Mouse (Mus musculus): ENCODE data around the gene Tbx3. TPM values are rescaled to one million over a fixed set of nuclear protein-coding genes. Genes with fewer than 3 reads are reported as not detected.

Gene Tbx3
- total RNA-seq, 2 experiments from 2014 or later = 3.5 to 3.6 TPM

DNA sequence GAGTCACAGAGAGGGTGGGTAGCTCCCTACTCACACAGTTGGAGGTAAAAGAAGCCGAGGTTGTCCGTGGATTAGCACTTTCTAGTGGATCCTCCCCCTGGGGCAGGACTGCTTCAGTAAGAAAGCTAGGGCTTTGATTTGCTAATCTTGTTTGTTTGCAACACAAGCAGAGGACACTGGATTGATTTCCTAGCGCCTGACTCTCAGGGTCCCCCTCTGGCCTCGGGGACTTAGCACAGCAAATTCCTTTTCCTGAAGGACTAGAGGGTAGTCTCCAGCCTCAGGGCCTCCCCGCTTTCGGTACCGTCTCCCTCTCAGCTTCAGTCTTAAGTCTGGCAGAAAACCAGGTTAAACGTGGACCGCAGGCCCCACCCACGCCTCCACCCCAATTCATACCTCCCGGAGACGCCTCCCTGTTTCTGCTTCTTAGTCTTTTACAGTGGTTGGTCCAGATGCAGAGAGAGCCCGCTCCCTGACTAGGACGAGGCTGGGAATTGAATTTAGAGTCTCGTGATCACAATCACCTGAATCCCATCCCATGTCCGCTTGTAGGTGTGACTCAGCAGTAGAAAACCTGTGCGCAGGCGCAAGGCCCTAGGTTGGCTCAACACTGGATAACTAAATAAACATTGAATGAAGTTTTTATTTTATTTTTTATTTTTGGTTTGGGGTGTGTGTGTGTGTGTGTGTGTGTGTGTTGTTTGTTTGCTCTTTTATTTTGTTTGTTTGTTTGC is 39.5 kb downstream of the Tbx3 start:
- no peak for DNase-seq (ENCODE audit: low spot score in 2 of 2)
- Histone ChIP-seq H3K4me3 (no peak overlapping the region), H3K27ac (no peak overlapping the region)
- no peak for TF ChIP-seq CTCF (conservative IDR thresholded peaks at IDR 0.05)

DNA sequence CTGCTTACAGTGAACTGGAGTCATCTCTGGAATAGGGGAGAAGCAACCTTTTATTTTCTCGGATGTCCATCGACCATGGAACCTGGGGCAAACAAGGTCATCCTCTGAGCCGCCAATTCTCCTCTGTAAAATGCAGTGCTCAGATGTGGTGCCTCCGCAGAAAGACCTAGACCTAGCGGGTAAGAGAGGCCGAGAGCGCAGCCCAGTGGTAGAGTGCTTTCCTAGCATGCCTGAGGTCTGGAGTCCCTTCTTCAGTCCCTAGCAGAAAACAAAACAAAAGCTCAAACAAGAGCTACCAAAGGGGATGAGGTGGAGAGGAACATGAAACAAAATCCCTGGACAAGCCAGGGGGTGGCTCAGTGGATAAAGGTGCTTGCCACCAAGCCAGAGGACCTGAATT is 40.3 kb downstream of the Tbx3 start:
- no peak overlapping the region for H3K4me3 ChIP-seq

DNA sequence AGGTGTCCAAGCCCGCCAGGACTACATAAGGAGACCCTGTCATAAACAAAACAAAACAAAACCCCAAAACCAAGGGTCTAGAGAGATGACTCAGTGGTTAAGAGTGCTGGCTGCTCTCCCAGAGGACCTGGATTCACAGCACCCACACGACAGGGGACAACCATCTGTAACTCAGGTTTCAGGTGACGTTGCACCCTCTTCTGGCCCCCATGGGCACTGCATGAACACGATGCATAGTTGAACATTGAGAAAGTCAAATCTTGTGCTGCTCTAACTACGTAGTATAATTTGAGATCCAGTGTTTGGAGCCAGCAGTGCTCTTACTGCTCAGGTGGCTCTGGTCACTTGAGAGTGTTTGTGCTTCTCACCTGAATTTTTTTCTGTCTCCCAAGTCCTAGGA is 41.2 kb downstream of the Tbx3 start:
- Histone ChIP-seq H3K4me3 (no peak overlapping the region), H3K27ac (no peak overlapping the region)
- TF ChIP-seq CTCF (conservative IDR thresholded peaks at IDR 0.05) = peak; percentile 42
- DNase-seq (ENCODE audit: low spot score in 2 of 2) = no peak

More for the DNA sequence above, 40.3 kb downstream of the Tbx3 start:
- H3K27ac ChIP-seq = no peak overlapping the region
- TF ChIP-seq CTCF (conservative IDR thresholded peaks at IDR 0.05) = peak; percentile 28; the same call in 1 of the 2 replicates
- DNase-seq (ENCODE audit: low spot score in 2 of 2) = no peak

DNA sequence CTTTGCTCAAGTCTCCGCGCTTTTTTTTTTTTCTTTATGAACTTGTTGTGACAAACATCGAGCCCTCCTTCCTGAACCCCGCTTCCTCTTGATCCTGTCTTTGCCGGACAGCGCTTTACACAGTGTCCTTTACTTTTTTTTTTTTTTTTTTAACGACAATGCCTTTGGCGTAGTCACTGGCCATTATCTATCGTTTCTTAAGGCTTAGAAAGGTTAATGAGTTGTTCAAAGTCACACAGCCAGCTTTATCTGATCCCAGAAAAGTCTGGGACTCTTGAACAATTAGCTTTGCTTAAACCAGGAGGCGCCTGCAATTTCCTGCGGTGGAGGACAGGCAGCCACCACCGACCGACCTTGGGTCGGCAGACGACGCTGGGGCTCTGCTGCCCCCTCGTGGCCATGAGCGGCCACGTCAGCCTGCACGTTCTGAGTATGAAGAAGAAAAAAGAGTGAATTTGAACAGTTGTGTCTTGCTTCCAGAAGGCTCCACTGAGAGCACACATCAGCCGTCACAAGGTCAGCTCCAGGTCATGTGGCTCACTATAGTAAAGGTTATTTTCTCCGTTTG is 42.3 kb downstream of the Tbx3 start:
- DNase-seq (ENCODE audit: low spot score in 2 of 2) = peak; percentile 34 to 81
- no peak overlapping the region for H3K27ac ChIP-seq
- no peak overlapping the region for H3K4me3 ChIP-seq
- peak; percentile 99; the same call in 1 of the 2 replicates for TF ChIP-seq CTCF (conservative IDR thresholded peaks at IDR 0.05)

DNA sequence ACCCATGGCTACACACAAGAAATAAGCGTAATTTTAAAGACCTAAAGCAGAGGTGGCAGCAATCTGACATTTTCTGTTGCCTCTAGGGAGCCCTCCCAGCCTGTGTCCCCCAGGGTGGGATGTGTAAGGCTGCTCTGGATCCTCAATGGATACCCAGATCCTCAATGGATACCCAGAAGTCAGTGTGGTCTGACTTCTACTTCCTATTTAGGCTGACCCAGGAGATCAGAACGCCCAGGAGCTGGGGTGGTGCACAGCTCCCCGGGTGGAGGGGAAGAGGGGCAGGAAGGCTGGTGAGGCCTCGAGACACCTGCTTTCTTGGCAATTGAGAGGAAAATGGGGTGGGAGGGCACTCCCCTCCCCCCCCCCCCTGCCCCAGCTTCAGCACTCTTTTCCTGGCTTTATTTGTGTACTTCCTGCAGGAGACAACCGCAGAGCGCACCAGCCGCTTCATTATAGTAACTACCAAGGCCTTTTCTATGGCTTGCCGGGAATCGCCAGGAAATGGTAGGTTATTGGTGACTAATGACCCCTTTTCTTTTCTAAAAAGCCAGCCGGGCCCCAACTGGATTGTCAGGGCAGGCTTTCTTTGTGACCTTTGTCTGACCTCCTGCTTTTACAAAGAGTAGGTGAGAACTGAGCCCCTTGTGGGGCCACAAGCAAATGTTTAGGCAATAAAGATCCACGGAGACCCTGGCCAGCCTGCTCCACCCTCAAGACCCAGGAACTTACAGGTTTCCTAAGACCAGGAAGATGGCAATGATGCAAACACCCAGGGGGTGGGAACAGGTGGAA is 50.2 kb downstream of the Tbx3 start:
- no peak overlapping the region for H3K4me3 ChIP-seq
- no peak for TF ChIP-seq CTCF (conservative IDR thresholded peaks at IDR 0.05)
- H3K27ac ChIP-seq = no peak overlapping the region
- no peak for DNase-seq (ENCODE audit: low spot score in 2 of 2)

DNA sequence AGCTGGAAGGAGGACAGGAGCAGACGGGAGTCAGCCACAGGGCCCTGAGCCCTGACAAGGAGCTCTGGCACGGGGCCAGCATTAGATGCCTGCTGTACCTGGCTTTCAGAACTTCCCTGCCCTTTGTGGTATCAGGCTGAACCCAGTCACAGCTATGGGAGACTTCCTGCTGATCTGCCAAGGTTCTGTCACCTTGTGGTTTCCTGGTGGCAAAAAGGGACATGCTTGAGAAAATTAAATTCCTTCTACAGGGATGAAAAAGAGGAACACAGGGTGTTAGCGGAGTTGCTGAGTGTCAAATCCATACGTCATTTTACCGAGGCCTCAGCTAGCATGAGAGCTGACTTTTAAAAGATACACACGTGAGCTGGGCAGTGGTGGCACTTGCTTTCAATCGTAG is 62.5 kb downstream of the Tbx3 start:
- no peak for DNase-seq (ENCODE audit: low spot score in 2 of 2)
- TF ChIP-seq CTCF (conservative IDR thresholded peaks at IDR 0.05) = no peak

More for the DNA sequence above, 62.5 kb downstream of the Tbx3 start:
- H3K27ac ChIP-seq = no peak overlapping the region
- no peak overlapping the region for H3K4me3 ChIP-seq

Other genes starting within 250 kb of the Tbx3 start
- gene Tbx5, start 162.0 kb downstream of the Tbx3 start, total RNA-seq (2021) = not detected